Mouse (Mus musculus) limb, embryonic 14.5 days (tissue): ENCODE results near the gene Tes3-ps. TPM values are rescaled to one million over a fixed set of nuclear protein-coding genes. Genes with fewer than 3 reads are reported as not detected.

ENCODE experiments used
- ATAC-seq: fragments of 200-750 bp; cut with Nextera tagmentation; 2 replicates; pipeline ENCODE4 v1.8.0; 2017; ENCODE audit warnings: low read depth, moderate number of reproducible peaks, moderate TSS enrichment; ENCODE audit not compliant: low FRiP score
- DNase-seq: peaks from one replicate; pipeline ENCODE4 v3.0.0-alpha.2; 2015; ENCODE audit warnings: low spot score
- H3K27ac ChIP-seq: fragments of 300-500 bp; sonication (generic); replicated peaks from 2 replicates; pipeline ENCODE4 v1.5.1; 2014; ENCODE audit warnings: low read depth, mild to moderate bottlenecking, low read length, moderate library complexity, mixed read lengths
- H3K27me3 ChIP-seq: fragments of 300-500 bp; sonication (generic); 2 replicates; pipeline ENCODE4 v1.6.1; 2014; ENCODE audit warnings: low read length, mixed read lengths; ENCODE audit not compliant: control insufficient read depth, insufficient read depth
- H3K36me3 ChIP-seq: fragments of 300-500 bp; sonication (generic); 2 replicates; pipeline ENCODE4 v1.6.1; 2014; ENCODE audit warnings: mild to moderate bottlenecking, low read length, moderate library complexity, mixed read lengths; ENCODE audit not compliant: control insufficient read depth, insufficient read depth
- H3K4me1 ChIP-seq: fragments of 300-500 bp; sonication (generic); 2 replicates; pipeline ENCODE4 v1.6.1; 2014; ENCODE audit warnings: antibody characterized with exemption, low read length, mixed read lengths; ENCODE audit not compliant: control insufficient read depth, insufficient read depth
- H3K4me2 ChIP-seq: fragments of 300-500 bp; sonication (generic); replicated peaks from 2 replicates; pipeline ENCODE4 v1.6.1; 2014; ENCODE audit warnings: low read depth, mild to moderate bottlenecking, low read length, moderate library complexity; ENCODE audit not compliant: severe bottlenecking
- H3K4me3 ChIP-seq: fragments of 300-500 bp; sonication (generic); replicated peaks from 2 replicates; pipeline ENCODE4 v1.5.1; 2014; ENCODE audit warnings: low read length
- H3K9ac ChIP-seq: fragments of 300-500 bp; sonication (generic); 2 replicates; pipeline ENCODE4 v1.6.1; 2014; ENCODE audit warnings: mild to moderate bottlenecking, low read depth, low read length, moderate library complexity; ENCODE audit not compliant: severe bottlenecking
- H3K9me3 ChIP-seq: fragments of 300-500 bp; sonication (generic); 2 replicates; pipeline ENCODE4 v1.6.1; 2016; ENCODE audit warnings: low read length; ENCODE audit not compliant: control insufficient read depth
- POLR2A ChIP-seq: fragments of 200-500 bp; IDR thresholded peaks from 2 replicates; pipeline ENCODE4 v1.8.0; 2012; ENCODE audit warnings: inconsistent platforms, mild to moderate bottlenecking, moderate library complexity, borderline replicate concordance; ENCODE audit not compliant: insufficient read depth, insufficient read length; ENCODE audit errors: extremely low read depth
- WGBS: fragments of 180-500 bp; shearing (Covaris S2); extraction: QIAGEN DNeasy Blood & Tissue Kit; methylation state at CpG from one replicate; pipeline ENCODE4 v1.1.7; 2014; 5-methylcytosine and 5-hydroxymethylcytosine counted together
- polyA plus RNA-seq, 2 experiments: library from polyadenylated mRNA; depleted of rRNA in 1 of 2; stranded (reverse) in 1 of 2; unstranded in 1 of 2; fragments of >200 nt; fragmentation: Nextera tagmentation in 1 of 2; extraction: Ambion mirVana in 1 of 2; gene quantifications; 2 replicates each; pipeline versions ENCODE4 v1.2.1 to v1.2.3; 2012 to 2014

Tes3-ps gene
- polyA plus RNA-seq, 2 experiments, result 0.15 to 0.58 TPM

DNA sequence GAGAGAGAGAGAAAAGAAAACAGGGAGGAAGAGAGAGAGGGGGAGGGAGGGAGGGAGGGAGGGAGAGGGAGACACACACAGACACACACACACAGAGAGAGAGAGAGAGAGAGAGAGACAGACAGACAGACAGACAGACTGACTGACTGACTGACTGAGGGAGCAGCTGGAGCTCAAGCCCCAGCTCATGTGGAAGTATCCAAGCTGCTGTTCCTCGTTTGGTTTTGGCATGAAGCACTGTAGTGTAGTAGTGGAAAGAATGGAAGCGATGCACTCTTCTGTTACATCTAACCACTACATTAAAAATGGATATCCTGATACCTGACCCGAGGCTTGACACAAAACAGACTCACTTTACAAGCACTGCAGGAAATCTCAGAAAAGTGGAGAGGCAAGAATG is 52.5 kb downstream of the Tes3-ps start:
- Histone ChIP-seq H3K9me3 (no peaks in the 10 kb centered on the region), H3K27me3 (no peaks in the 10 kb centered on the region), H3K27ac (peak overlapping the region; percentile 70), H3K9ac (no peak overlapping the region), H3K4me3 (0 out of 2 replicates have a peak overlapping the region, but pooled peaks have one; percentile 5), H3K4me1 (peaks cover 23% of the 10 kb centered on the region), H3K4me2 (peak overlapping the region; percentile 13; the same call in 1 of the 2 replicates), H3K36me3 (no peaks in the 10 kb centered on the region)
- WGBS, result 15% methylated on average over 3 of the region's 3 CpGs
- DNase-seq (peak; percentile 78), ATAC-seq (peak; percentile 83)
- no peak for TF ChIP-seq POLR2A

Other genes starting within 250 kb of the Tes3-ps start
- 2.1 and 2.6 TPM in 2 replicates for gene Susd3, start 244.6 kb upstream of the Tes3-ps start, polyA plus RNA-seq (2012; rRNA removed)
- 2.2 and 2.8 TPM in 2 replicates for gene Susd3, start 244.6 kb upstream of the Tes3-ps start, polyA plus RNA-seq (2014; fragmentation: Nextera tagmentation; extraction: Ambion mirVana)
- gene Fgd3, start 173.0 kb upstream of the Tes3-ps start, polyA plus RNA-seq (2012; rRNA removed), result 1.1 and 1.2 TPM in 2 replicates
- gene Fgd3, start 173.0 kb upstream of the Tes3-ps start, polyA plus RNA-seq (2014; fragmentation: Nextera tagmentation; extraction: Ambion mirVana), result 0.40 and 0.78 TPM in 2 replicates
- gene Bicd2, start 151.7 kb upstream of the Tes3-ps start, polyA plus RNA-seq (2012; rRNA removed), result 30.5 and 30.7 TPM in 2 replicates
- 30.8 and 34.1 TPM in 2 replicates for gene Bicd2, start 151.7 kb upstream of the Tes3-ps start, polyA plus RNA-seq (2014; fragmentation: Nextera tagmentation; extraction: Ambion mirVana)
- 9.0 and 9.8 TPM in 2 replicates for gene Ippk, start 72.1 kb upstream of the Tes3-ps start, polyA plus RNA-seq (2012; rRNA removed)
- gene Ippk, start 72.1 kb upstream of the Tes3-ps start, polyA plus RNA-seq (2014; fragmentation: Nextera tagmentation; extraction: Ambion mirVana), result 14.3 and 14.5 TPM in 2 replicates
- gene Ecm2, start 11.5 kb downstream of the Tes3-ps start, polyA plus RNA-seq (2012; rRNA removed), result 3.4 and 4.6 TPM in 2 replicates
- 2.5 and 2.8 TPM in 2 replicates for gene Ecm2, start 11.5 kb downstream of the Tes3-ps start, polyA plus RNA-seq (2014; fragmentation: Nextera tagmentation; extraction: Ambion mirVana)
- gene Aspn, start 51.1 kb downstream of the Tes3-ps start, polyA plus RNA-seq (2012; rRNA removed), result 57.9 and 76.8 TPM in 2 replicates
- 106 and 120 TPM in 2 replicates for gene Aspn, start 51.1 kb downstream of the Tes3-ps start, polyA plus RNA-seq (2014; fragmentation: Nextera tagmentation; extraction: Ambion mirVana)
- 4.1 and 5.4 TPM in 2 replicates for gene Omd, start 89.1 kb downstream of the Tes3-ps start, polyA plus RNA-seq (2012; rRNA removed)
- 7.8 and 8.5 TPM in 2 replicates for gene Omd, start 89.1 kb downstream of the Tes3-ps start, polyA plus RNA-seq (2014; fragmentation: Nextera tagmentation; extraction: Ambion mirVana)
- 100 and 135 TPM in 2 replicates for gene Ogn, start 114.7 kb downstream of the Tes3-ps start, polyA plus RNA-seq (2012; rRNA removed)
- gene Ogn, start 114.7 kb downstream of the Tes3-ps start, polyA plus RNA-seq (2014; fragmentation: Nextera tagmentation; extraction: Ambion mirVana), result 275 and 276 TPM in 2 replicates
- 5.9 and 9.8 TPM in 2 replicates for gene Cenpp, start 159.5 kb downstream of the Tes3-ps start, polyA plus RNA-seq (2012; rRNA removed)
- 21.8 and 22.2 TPM in 2 replicates for gene Cenpp, start 159.5 kb downstream of the Tes3-ps start, polyA plus RNA-seq (2014; fragmentation: Nextera tagmentation; extraction: Ambion mirVana)
- 6.6 and 9.8 TPM in 2 replicates for gene Nol8, start 159.8 kb downstream of the Tes3-ps start, polyA plus RNA-seq (2012; rRNA removed)
- 12.2 and 13.6 TPM in 2 replicates for gene Nol8, start 159.8 kb downstream of the Tes3-ps start, polyA plus RNA-seq (2014; fragmentation: Nextera tagmentation; extraction: Ambion mirVana)
- gene Iars, start 188.8 kb downstream of the Tes3-ps start, polyA plus RNA-seq (2012; rRNA removed), result 54.9 and 61.8 TPM in 2 replicates
- gene Iars, start 188.8 kb downstream of the Tes3-ps start, polyA plus RNA-seq (2014; fragmentation: Nextera tagmentation; extraction: Ambion mirVana), result 68.3 and 73.1 TPM in 2 replicates